Mouse (Mus musculus): ENCODE measurements around the gene Cfap43. TPM values are rescaled to one million over a fixed set of nuclear protein-coding genes. Genes with fewer than 3 reads are reported as not detected.
A peak's percentile ranks its signal among the peaks of the same experiment; 100 is the strongest.

Cfap43 gene
- polyA plus RNA-seq, 1 experiment from 2014 or later = 3.6 TPM

- ATAC-seq (ENCODE audit: insufficient number of reproducible peaks, low FRiP score, low TSS enrichment, low read depth) = no peak
- Histone ChIP-seq H3K9me3 (replicated peaks) (no peaks in the 10 kb centered on the region), H3K27me3 (peaks cover 16% of the 10 kb centered on the region), H3K27ac (replicated peaks) (no peak overlapping the region), H3K4me2 (replicated peaks) (no peak overlapping the region), H3K4me1 (peaks cover 8% of the 10 kb centered on the region; the same call in 1 of the 2 replicates), H3K9ac (no peak overlapping the region), H3K36me3 (no peaks in the 10 kb centered on the region), H3K4me3 (replicated peaks) (no peak overlapping the region)
- 65% methylated on average over 16 of the region's 16 CpGs for WGBS
Measured at GRCm38 (mm10) chr19:47934636-47935238, 15.7 kb upstream of the Cfap43 start.

DNA sequence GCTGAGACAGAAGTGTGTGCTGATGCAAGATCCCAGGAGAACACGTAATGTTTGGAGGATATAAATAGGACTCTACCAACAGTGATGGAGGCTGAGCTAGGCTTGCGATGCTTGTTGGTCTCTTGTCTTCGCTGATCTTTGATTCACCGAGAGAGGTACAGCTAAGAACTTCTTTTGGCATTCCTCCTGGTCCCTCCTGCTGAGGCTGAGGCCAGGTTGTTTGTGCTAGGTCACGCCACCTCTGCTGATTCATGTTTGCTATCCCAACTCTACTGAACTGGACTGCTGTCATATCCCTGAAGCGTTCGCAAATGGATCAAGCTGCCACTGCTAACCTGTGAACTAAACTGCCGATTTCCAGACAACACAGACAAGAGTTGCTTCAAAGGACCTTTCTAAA lies 15.1 kb upstream of the Cfap43 start:
- Histone ChIP-seq H3K4me3 (replicated peaks) (no peak overlapping the region), H3K36me3 (no peaks in the 10 kb centered on the region), H3K9me3 (replicated peaks) (no peaks in the 10 kb centered on the region), H3K9ac (no peak overlapping the region), H3K4me1 (peaks cover 12% of the 10 kb centered on the region; the same call in 1 of the 2 replicates), H3K4me2 (replicated peaks) (no peak overlapping the region), H3K27ac (replicated peaks) (no peak overlapping the region), H3K27me3 (peaks cover 16% of the 10 kb centered on the region; the same call in 1 of the 2 replicates)
- ATAC-seq (ENCODE audit: insufficient number of reproducible peaks, low FRiP score, low TSS enrichment, low read depth) = no peak
- WGBS = 88% methylated on average over 8 of the region's 8 CpGs

DNA sequence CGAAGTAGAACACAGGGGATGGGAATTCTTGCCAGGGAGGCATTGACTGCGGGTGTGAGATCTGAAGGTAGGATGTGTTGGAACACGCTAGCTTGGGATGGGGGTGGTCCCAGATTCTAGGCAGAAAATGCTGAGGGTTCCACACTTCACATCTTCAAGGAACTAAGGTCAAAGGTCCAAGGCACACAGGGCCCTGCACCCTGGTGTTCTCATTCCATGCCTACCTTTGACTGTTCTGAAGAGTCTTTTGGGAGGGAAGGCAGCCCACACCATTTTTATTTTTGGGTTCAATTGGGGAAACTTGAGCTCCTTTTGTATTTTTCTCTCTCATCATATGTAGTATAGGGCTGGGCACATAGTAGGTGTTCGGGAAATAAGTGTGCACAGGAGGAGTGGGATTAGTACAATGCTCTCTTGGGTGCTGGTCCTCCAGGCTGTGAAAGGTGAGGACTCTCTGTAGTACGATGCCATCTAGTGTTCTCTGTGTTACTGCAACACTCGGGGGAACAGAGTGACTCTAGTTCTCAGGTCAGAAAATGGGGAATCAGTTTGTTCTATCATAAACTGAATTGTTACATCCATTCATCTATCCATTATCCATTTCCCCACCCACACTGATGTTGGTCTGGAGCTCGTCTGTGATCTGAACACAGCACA lies 13.0 kb upstream of the Cfap43 start:
- no peak for ATAC-seq (ENCODE audit: insufficient number of reproducible peaks, low FRiP score, low TSS enrichment, low read depth)
- H3K27ac ChIP-seq (replicated peaks) = 0 out of 2 replicates have a peak overlapping the region, but pooled peaks have one; percentile 34
- no peak overlapping the region for H3K9ac ChIP-seq
- H3K4me3 ChIP-seq (replicated peaks) = no peak overlapping the region
- no peak overlapping the region for H3K4me2 ChIP-seq (replicated peaks)
- H3K9me3 ChIP-seq (replicated peaks) = no peaks in the 10 kb centered on the region
- H3K36me3 ChIP-seq = no peaks in the 10 kb centered on the region
- H3K4me1 ChIP-seq = 0 out of 2 replicates have a peak, but pooled peaks cover 4% of the 10 kb centered on the region
- 0 out of 2 replicates have a peak, but pooled peaks cover 3% of the 10 kb centered on the region for H3K27me3 ChIP-seq
- 32% methylated on average over 7 of the region's 7 CpGs for WGBS

- Histone ChIP-seq H3K4me3 (replicated peaks) (no peak overlapping the region), H3K4me2 (replicated peaks) (no peak overlapping the region), H3K4me1 (0 out of 2 replicates have a peak, but pooled peaks cover 4% of the 10 kb centered on the region), H3K27me3 (no peaks in the 10 kb centered on the region), H3K9me3 (replicated peaks) (no peaks in the 10 kb centered on the region), H3K27ac (replicated peaks) (peak overlapping the region; percentile 48; the same call in 1 of the 2 replicates), H3K9ac (no peak overlapping the region), H3K36me3 (no peaks in the 10 kb centered on the region)
- no peak for ATAC-seq (ENCODE audit: insufficient number of reproducible peaks, low FRiP score, low TSS enrichment, low read depth)
- 59% methylated on average over 4 of the region's 4 CpGs for WGBS
Measured at GRCm38 (mm10) chr19:47929043-47929442, 10.0 kb upstream of the Cfap43 start.

DNA sequence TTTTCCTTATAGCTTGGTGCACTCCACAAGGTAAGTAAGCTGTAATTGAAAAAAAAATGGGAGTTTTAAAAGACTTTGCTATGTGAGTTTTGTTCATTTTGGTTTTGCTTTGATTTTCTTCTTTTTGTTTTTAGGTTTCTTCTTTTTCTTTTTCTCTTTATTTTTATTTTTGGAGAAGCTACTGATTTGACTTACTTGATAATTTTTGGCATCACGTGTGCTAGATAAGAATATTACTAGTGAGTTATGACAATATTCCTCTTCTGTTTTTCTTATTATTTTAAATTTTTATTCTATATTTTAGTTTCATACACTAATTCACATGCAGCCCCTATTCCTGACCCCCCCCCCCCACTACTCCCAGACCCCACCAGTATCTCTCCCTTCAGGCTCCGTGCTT lies 7.9 kb upstream of the Cfap43 start:
- no peaks in the 10 kb centered on the region for H3K36me3 ChIP-seq
- H3K27me3 ChIP-seq = no peaks in the 10 kb centered on the region
- H3K27ac ChIP-seq (replicated peaks) = no peak overlapping the region
- 81% methylated on average over 2 of the region's 2 CpGs for WGBS
- no peaks in the 10 kb centered on the region for H3K9me3 ChIP-seq (replicated peaks)
- no peak overlapping the region for H3K4me3 ChIP-seq (replicated peaks)
- 0 out of 2 replicates have a peak, but pooled peaks cover 4% of the 10 kb centered on the region for H3K4me1 ChIP-seq
- ATAC-seq (ENCODE audit: insufficient number of reproducible peaks, low FRiP score, low TSS enrichment, low read depth) = no peak
- H3K4me2 ChIP-seq (replicated peaks) = no peak overlapping the region
- H3K9ac ChIP-seq = no peak overlapping the region

DNA sequence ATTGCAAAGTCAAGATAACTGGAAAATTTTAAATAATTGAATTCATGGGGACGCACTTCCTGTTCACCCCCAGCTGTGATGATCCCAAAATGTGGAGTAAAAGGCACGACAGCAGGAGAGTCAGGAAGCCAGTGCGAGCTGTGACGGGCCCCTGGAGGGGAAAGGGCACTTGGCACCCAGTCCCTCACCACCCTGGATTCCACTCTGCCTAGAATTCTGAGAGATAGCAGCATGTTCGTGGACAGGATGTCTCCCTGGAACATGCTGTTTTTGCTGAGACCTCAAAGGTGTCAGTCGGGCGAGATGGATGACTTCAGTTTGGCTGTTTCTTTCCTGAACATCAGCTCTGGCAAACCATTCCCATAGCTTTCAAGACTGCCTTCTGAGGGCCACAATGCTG lies 6.7 kb upstream of the Cfap43 start:
- Histone ChIP-seq H3K27me3 (no peaks in the 10 kb centered on the region), H3K9me3 (replicated peaks) (no peaks in the 10 kb centered on the region), H3K36me3 (no peaks in the 10 kb centered on the region), H3K4me3 (replicated peaks) (no peak overlapping the region), H3K27ac (replicated peaks) (no peak overlapping the region), H3K4me2 (replicated peaks) (no peak overlapping the region), H3K9ac (no peak overlapping the region), H3K4me1 (0 out of 2 replicates have a peak, but pooled peaks cover 4% of the 10 kb centered on the region)
- 67% methylated on average over 7 of the region's 7 CpGs for WGBS
- ATAC-seq (ENCODE audit: insufficient number of reproducible peaks, low FRiP score, low TSS enrichment, low read depth) = no peak

GRCm38 (mm10) chr19:47919966-47920375 lies 884 bp upstream of the Cfap43 start:
- Histone ChIP-seq H3K4me2 (replicated peaks) (peak overlapping the region; percentile 79), H3K4me3 (replicated peaks) (peak overlapping the region; percentile 91), H3K9ac (peak overlapping the region; percentile 85; the same call in 1 of the 2 replicates), H3K4me1 (peaks cover 30% of the 10 kb centered on the region), H3K27ac (replicated peaks) (peak overlapping the region; percentile 95), H3K27me3 (no peaks in the 10 kb centered on the region), H3K9me3 (replicated peaks) (no peaks in the 10 kb centered on the region), H3K36me3 (no peaks in the 10 kb centered on the region)
- ATAC-seq (ENCODE audit: insufficient number of reproducible peaks, low FRiP score, low TSS enrichment, low read depth) = no peak
- under 1% methylated on average over 8 of the region's 8 CpGs for WGBS

DNA sequence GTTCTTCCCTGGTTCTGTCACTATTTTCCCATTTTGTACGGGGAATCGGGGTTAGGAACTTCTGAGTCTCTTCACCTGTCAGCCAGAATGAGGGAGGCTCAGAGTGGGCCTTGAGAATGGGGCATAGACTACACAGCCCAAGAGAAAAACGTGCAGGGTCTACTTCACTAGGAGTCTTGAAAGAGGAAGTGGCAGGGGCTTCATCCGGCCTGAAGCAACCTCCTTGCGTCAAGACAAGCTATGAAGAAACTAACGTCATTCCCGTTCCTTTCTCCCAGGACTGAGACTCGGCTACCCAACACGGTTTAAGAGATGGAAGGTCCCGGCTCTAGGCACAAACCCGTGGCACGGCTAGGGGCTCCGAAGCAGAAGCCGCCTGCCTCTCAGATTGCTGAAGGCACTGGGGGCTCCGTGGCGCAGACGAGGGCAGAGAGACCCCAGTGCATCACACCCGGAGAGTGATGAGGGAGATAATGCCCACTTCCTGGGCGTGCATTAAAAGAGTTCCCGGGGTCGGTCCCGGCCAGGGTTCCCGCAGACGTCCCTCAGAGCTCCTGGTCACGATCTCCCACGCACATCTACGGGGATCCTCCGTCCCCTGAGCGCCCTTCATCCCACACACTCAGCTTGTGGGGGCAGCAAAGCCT lies 509 bp downstream of the Cfap43 start:
- Histone ChIP-seq H3K36me3 (no peaks in the 10 kb centered on the region), H3K9me3 (replicated peaks) (no peaks in the 10 kb centered on the region), H3K27me3 (no peaks in the 10 kb centered on the region), H3K9ac (peak overlapping the region; percentile 85), H3K4me1 (peaks cover 30% of the 10 kb centered on the region), H3K4me2 (replicated peaks) (peak overlapping the region; percentile 79), H3K4me3 (replicated peaks) (peak overlapping the region; percentile 91), H3K27ac (replicated peaks) (peak overlapping the region; percentile 95)
- WGBS = under 1% methylated on average over 29 of the region's 29 CpGs
- ATAC-seq (ENCODE audit: insufficient number of reproducible peaks, low FRiP score, low TSS enrichment, low read depth) = no peak; the same call in none of the 2 replicates

- Histone ChIP-seq H3K36me3 (no peaks in the 10 kb centered on the region), H3K27ac (replicated peaks) (peak overlapping the region; percentile 95), H3K27me3 (no peaks in the 10 kb centered on the region), H3K4me1 (peaks cover 30% of the 10 kb centered on the region), H3K4me2 (replicated peaks) (peak overlapping the region; percentile 79), H3K4me3 (replicated peaks) (peak overlapping the region; percentile 91), H3K9ac (peak overlapping the region; percentile 85), H3K9me3 (replicated peaks) (no peaks in the 10 kb centered on the region)
- 14% methylated on average over 9 of the region's 9 CpGs for WGBS
- ATAC-seq (ENCODE audit: insufficient number of reproducible peaks, low FRiP score, low TSS enrichment, low read depth) = no peak
Measured at GRCm38 (mm10) chr19:47918016-47918415, 1.1 kb downstream of the Cfap43 start.

DNA sequence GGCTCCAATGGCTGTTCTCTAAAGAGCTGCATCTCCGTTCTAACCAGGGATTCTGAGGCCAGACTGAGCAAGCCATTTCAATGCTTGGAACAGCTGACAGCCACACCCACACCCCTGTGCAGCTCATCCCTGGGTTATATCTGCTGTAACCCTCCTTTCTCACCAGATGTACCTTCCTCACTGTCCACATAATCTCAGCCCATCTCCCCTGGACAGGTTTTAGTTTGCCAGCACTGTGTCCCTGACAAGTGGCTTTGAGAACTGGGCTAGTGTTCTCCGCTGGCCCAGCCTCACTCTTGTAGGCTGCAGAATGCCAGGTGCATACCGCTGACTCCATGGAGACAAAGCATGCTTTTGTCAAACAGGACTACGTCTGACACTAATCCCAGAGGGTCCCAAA lies 1.7 kb downstream of the Cfap43 start:
- H3K4me3 ChIP-seq (replicated peaks) = peak overlapping the region; percentile 91
- peaks cover 30% of the 10 kb centered on the region for H3K4me1 ChIP-seq
- WGBS = 22% methylated on average over 4 of the region's 4 CpGs
- no peaks in the 10 kb centered on the region for H3K27me3 ChIP-seq
- ATAC-seq (ENCODE audit: insufficient number of reproducible peaks, low FRiP score, low TSS enrichment, low read depth) = no peak
- no peak overlapping the region for H3K9ac ChIP-seq
- no peaks in the 10 kb centered on the region for H3K36me3 ChIP-seq
- H3K9me3 ChIP-seq (replicated peaks) = no peaks in the 10 kb centered on the region
- H3K27ac ChIP-seq (replicated peaks) = 0 out of 2 replicates have a peak overlapping the region, but pooled peaks have one; percentile 95
- H3K4me2 ChIP-seq (replicated peaks) = peak overlapping the region; percentile 79

DNA sequence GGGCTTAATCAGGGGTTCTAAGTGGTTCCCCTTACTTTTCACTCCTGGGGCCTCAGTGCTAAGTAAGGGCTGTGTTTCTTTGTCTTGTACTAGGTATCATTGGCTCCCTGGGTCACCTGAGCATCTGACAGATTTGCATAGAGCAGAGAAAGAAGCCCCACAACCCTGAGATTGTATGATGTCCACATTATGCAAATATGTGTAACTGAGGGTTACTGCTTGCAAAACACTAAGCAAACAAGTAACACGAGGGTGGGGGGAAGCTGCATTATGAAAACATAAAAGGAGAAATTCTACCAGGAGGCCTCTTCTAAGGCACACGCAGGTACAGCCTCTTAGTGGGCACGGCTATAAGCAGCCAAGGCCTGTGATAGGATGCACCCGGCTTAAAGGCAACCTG lies 3.8 kb downstream of the Cfap43 start:
- Histone ChIP-seq H3K9ac (no peak overlapping the region), H3K4me1 (peaks cover 33% of the 10 kb centered on the region), H3K27me3 (no peaks in the 10 kb centered on the region), H3K27ac (replicated peaks) (no peak overlapping the region), H3K4me3 (replicated peaks) (no peak overlapping the region), H3K4me2 (replicated peaks) (no peak overlapping the region), H3K9me3 (replicated peaks) (no peaks in the 10 kb centered on the region), H3K36me3 (no peaks in the 10 kb centered on the region)
- WGBS = 79% methylated on average over 4 of the region's 4 CpGs
- no peak for ATAC-seq (ENCODE audit: insufficient number of reproducible peaks, low FRiP score, low TSS enrichment, low read depth)
